Mouse (Mus musculus): ENCODE data around the gene BC025920. TPM values are rescaled to one million over a fixed set of nuclear protein-coding genes. Genes with fewer than 3 reads are reported as not detected.

Gene BC025920
- polyA plus RNA-seq, 1 experiment from 2014 or later: 0.63 TPM

- ATAC-seq (ENCODE audit: insufficient number of reproducible peaks, low FRiP score, low TSS enrichment, low read depth) (no peak), DNase-seq (ENCODE audit: low spot score) (no peak)
- WGBS: 64% methylated on average over 4 of the region's 4 CpGs
- 0 out of 2 replicates have a peak, but pooled peaks cover 2% of the 10 kb centered on the region for H3K27me3 ChIP-seq (ENCODE audit: control insufficient read depth, insufficient read depth, low read length)
- no peaks in the 10 kb centered on the region for H3K36me3 ChIP-seq (ENCODE audit: control insufficient read depth, insufficient read depth, low read length)
- H3K9me3 ChIP-seq (ENCODE audit: control insufficient read depth, low read length): no peaks in the 10 kb centered on the region
- no peak overlapping the region for H3K4me3 ChIP-seq (ENCODE audit: low read depth, low read length)
- H3K4me2 ChIP-seq (ENCODE audit: low read depth, severe bottlenecking): no peak overlapping the region
- H3K9ac ChIP-seq (ENCODE audit: low read length): no peak overlapping the region
- peaks cover 16% of the 10 kb centered on the region for H3K4me1 ChIP-seq (ENCODE audit: control insufficient read depth, insufficient read depth, low read length)
- no peak overlapping the region for H3K27ac ChIP-seq (replicated peaks; ENCODE audit: low read depth, low read length)
These were observed 26.1 kb upstream of the BC025920 start for GRCm38 (mm10) chr10:81579967-81580366.

GRCm38 (mm10) chr10:81580441-81581070, 25.5 kb upstream of the BC025920 start:
- Histone ChIP-seq H3K9me3 (ENCODE audit: control insufficient read depth, low read length) (no peaks in the 10 kb centered on the region), H3K9ac (ENCODE audit: low read length) (no peak overlapping the region; the same call in 1 of the 2 replicates), H3K4me1 (ENCODE audit: control insufficient read depth, insufficient read depth, low read length) (peaks cover 12% of the 10 kb centered on the region), H3K27me3 (ENCODE audit: control insufficient read depth, insufficient read depth, low read length) (0 out of 2 replicates have a peak, but pooled peaks cover 2% of the 10 kb centered on the region), H3K4me3 (ENCODE audit: low read depth, low read length) (no peak overlapping the region), H3K36me3 (ENCODE audit: control insufficient read depth, insufficient read depth, low read length) (no peaks in the 10 kb centered on the region), H3K4me2 (ENCODE audit: low read depth, severe bottlenecking) (no peak overlapping the region), H3K27ac (replicated peaks; ENCODE audit: low read depth, low read length) (0 out of 2 replicates have a peak overlapping the region, but pooled peaks have one; percentile 10)
- ATAC-seq (ENCODE audit: insufficient number of reproducible peaks, low FRiP score, low TSS enrichment, low read depth): no peak
- 48% methylated on average over 25 of the region's 25 CpGs for WGBS
- DNase-seq (ENCODE audit: low spot score): no peak

- H3K9ac ChIP-seq (ENCODE audit: low read length): no peak overlapping the region
- no peaks in the 10 kb centered on the region for H3K36me3 ChIP-seq (ENCODE audit: control insufficient read depth, insufficient read depth, low read length)
- no peak overlapping the region for H3K4me3 ChIP-seq (ENCODE audit: low read depth, low read length)
- ATAC-seq (ENCODE audit: insufficient number of reproducible peaks, low FRiP score, low TSS enrichment, low read depth) (no peak), DNase-seq (ENCODE audit: low spot score) (no peak)
- H3K4me1 ChIP-seq (ENCODE audit: control insufficient read depth, insufficient read depth, low read length): peaks cover 7% of the 10 kb centered on the region
- no peaks in the 10 kb centered on the region for H3K9me3 ChIP-seq (ENCODE audit: control insufficient read depth, low read length)
- WGBS: 69% methylated on average over 6 of the region's 6 CpGs
- no peak overlapping the region for H3K4me2 ChIP-seq (ENCODE audit: low read depth, severe bottlenecking)
- 0 out of 2 replicates have a peak, but pooled peaks cover 2% of the 10 kb centered on the region for H3K27me3 ChIP-seq (ENCODE audit: control insufficient read depth, insufficient read depth, low read length)
- no peak overlapping the region for H3K27ac ChIP-seq (replicated peaks; ENCODE audit: low read depth, low read length)
These were observed 22.7 kb upstream of the BC025920 start for GRCm38 (mm10) chr10:81583347-81583746.

GRCm38 (mm10) chr10:81588739-81589138, 17.3 kb upstream of the BC025920 start:
- Histone ChIP-seq H3K27ac (replicated peaks; ENCODE audit: low read depth, low read length) (no peak overlapping the region), H3K9ac (ENCODE audit: low read length) (no peak overlapping the region), H3K9me3 (ENCODE audit: control insufficient read depth, low read length) (no peaks in the 10 kb centered on the region), H3K36me3 (ENCODE audit: control insufficient read depth, insufficient read depth, low read length) (no peaks in the 10 kb centered on the region), H3K27me3 (ENCODE audit: control insufficient read depth, insufficient read depth, low read length) (no peaks in the 10 kb centered on the region), H3K4me3 (ENCODE audit: low read depth, low read length) (no peak overlapping the region), H3K4me2 (ENCODE audit: low read depth, severe bottlenecking) (no peak overlapping the region), H3K4me1 (ENCODE audit: control insufficient read depth, insufficient read depth, low read length) (no peaks in the 10 kb centered on the region)
- WGBS: 73% methylated on average over 7 of the region's 7 CpGs
- ATAC-seq (ENCODE audit: insufficient number of reproducible peaks, low FRiP score, low TSS enrichment, low read depth) (no peak), DNase-seq (ENCODE audit: low spot score) (no peak)

GRCm38 (mm10) chr10:81591846-81592245, 14.2 kb upstream of the BC025920 start:
- no peaks in the 10 kb centered on the region for H3K9me3 ChIP-seq (ENCODE audit: control insufficient read depth, low read length)
- peaks cover 3% of the 10 kb centered on the region; the same call in 1 of the 2 replicates for H3K27me3 ChIP-seq (ENCODE audit: control insufficient read depth, insufficient read depth, low read length)
- peaks cover 16% of the 10 kb centered on the region for H3K4me1 ChIP-seq (ENCODE audit: control insufficient read depth, insufficient read depth, low read length)
- H3K36me3 ChIP-seq (ENCODE audit: control insufficient read depth, insufficient read depth, low read length): no peaks in the 10 kb centered on the region
- no peak overlapping the region for H3K27ac ChIP-seq (replicated peaks; ENCODE audit: low read depth, low read length)
- no peak overlapping the region for H3K4me3 ChIP-seq (ENCODE audit: low read depth, low read length)
- H3K9ac ChIP-seq (ENCODE audit: low read length): no peak overlapping the region
- WGBS: 62% methylated on average over 9 of the region's 9 CpGs
- no peak overlapping the region for H3K4me2 ChIP-seq (ENCODE audit: low read depth, severe bottlenecking)
- ATAC-seq (ENCODE audit: insufficient number of reproducible peaks, low FRiP score, low TSS enrichment, low read depth) (no peak), DNase-seq (ENCODE audit: low spot score) (no peak)

- peaks cover 3% of the 10 kb centered on the region; the same call in 1 of the 2 replicates for H3K27me3 ChIP-seq (ENCODE audit: control insufficient read depth, insufficient read depth, low read length)
- WGBS: 80% methylated on average over 7 of the region's 7 CpGs
- no peaks in the 10 kb centered on the region for H3K36me3 ChIP-seq (ENCODE audit: control insufficient read depth, insufficient read depth, low read length)
- ATAC-seq (ENCODE audit: insufficient number of reproducible peaks, low FRiP score, low TSS enrichment, low read depth) (no peak), DNase-seq (ENCODE audit: low spot score) (no peak)
- no peak overlapping the region for H3K4me3 ChIP-seq (ENCODE audit: low read depth, low read length)
- no peak overlapping the region for H3K27ac ChIP-seq (replicated peaks; ENCODE audit: low read depth, low read length)
- no peak overlapping the region for H3K4me2 ChIP-seq (ENCODE audit: low read depth, severe bottlenecking)
- H3K9ac ChIP-seq (ENCODE audit: low read length): no peak overlapping the region
- H3K9me3 ChIP-seq (ENCODE audit: control insufficient read depth, low read length): no peaks in the 10 kb centered on the region
- H3K4me1 ChIP-seq (ENCODE audit: control insufficient read depth, insufficient read depth, low read length): peaks cover 22% of the 10 kb centered on the region
These were observed 13.4 kb upstream of the BC025920 start for GRCm38 (mm10) chr10:81592631-81593030.

- no peak overlapping the region for H3K4me2 ChIP-seq (ENCODE audit: low read depth, severe bottlenecking)
- H3K9ac ChIP-seq (ENCODE audit: low read length): no peak overlapping the region
- DNase-seq (ENCODE audit: low spot score) (no peak), ATAC-seq (ENCODE audit: insufficient number of reproducible peaks, low FRiP score, low TSS enrichment, low read depth) (no peak)
- H3K9me3 ChIP-seq (ENCODE audit: control insufficient read depth, low read length): no peaks in the 10 kb centered on the region
- H3K4me1 ChIP-seq (ENCODE audit: control insufficient read depth, insufficient read depth, low read length): peaks cover 22% of the 10 kb centered on the region
- H3K36me3 ChIP-seq (ENCODE audit: control insufficient read depth, insufficient read depth, low read length): no peaks in the 10 kb centered on the region
- no peak overlapping the region for H3K27ac ChIP-seq (replicated peaks; ENCODE audit: low read depth, low read length)
- 70% methylated on average over 4 of the region's 4 CpGs for WGBS
- peaks cover 3% of the 10 kb centered on the region; the same call in 1 of the 2 replicates for H3K27me3 ChIP-seq (ENCODE audit: control insufficient read depth, insufficient read depth, low read length)
- H3K4me3 ChIP-seq (ENCODE audit: low read depth, low read length): no peak overlapping the region
These were observed 12.8 kb upstream of the BC025920 start for GRCm38 (mm10) chr10:81593223-81593622.

GRCm38 (mm10) chr10:81593935-81594334, 12.1 kb upstream of the BC025920 start:
- WGBS: 71% methylated on average over 18 of the region's 18 CpGs
- peaks cover 26% of the 10 kb centered on the region for H3K4me1 ChIP-seq (ENCODE audit: control insufficient read depth, insufficient read depth, low read length)
- peaks cover 3% of the 10 kb centered on the region; the same call in 1 of the 2 replicates for H3K27me3 ChIP-seq (ENCODE audit: control insufficient read depth, insufficient read depth, low read length)
- no peak overlapping the region for H3K27ac ChIP-seq (replicated peaks; ENCODE audit: low read depth, low read length)
- no peaks in the 10 kb centered on the region for H3K36me3 ChIP-seq (ENCODE audit: control insufficient read depth, insufficient read depth, low read length)
- H3K4me2 ChIP-seq (ENCODE audit: low read depth, severe bottlenecking): no peak overlapping the region
- ATAC-seq (ENCODE audit: insufficient number of reproducible peaks, low FRiP score, low TSS enrichment, low read depth) (no peak), DNase-seq (ENCODE audit: low spot score) (no peak)
- no peaks in the 10 kb centered on the region for H3K9me3 ChIP-seq (ENCODE audit: control insufficient read depth, low read length)
- H3K4me3 ChIP-seq (ENCODE audit: low read depth, low read length): no peak overlapping the region
- H3K9ac ChIP-seq (ENCODE audit: low read length): no peak overlapping the region
